In the genomic region with DNA sequence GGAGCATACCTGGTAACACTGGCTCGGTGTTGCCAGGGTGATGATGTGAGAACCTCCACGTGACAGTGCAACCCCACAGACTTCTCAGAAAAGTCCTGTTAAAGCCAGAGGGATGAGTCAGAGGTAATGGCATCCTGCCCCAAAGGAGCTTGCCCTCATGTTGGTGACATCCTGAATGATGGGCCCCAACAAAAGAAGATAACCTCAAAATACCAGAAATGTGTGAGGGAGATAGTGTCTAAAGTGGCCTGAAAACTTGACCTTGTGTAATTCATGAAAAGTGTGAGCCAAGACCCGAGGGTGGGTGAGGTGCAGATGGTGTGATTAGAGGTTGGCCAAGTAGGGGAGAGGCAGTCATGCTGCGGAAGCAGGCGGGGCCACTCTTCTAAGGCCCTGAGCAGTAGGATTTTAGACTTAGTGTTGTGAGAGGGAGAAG, we compare ENCODE assay signal across 14 mouse cellular contexts. TPM values are rescaled to one million over a fixed set of nuclear protein-coding genes. Genes with fewer than 3 reads are reported as not detected.
DNase-seq lines count a peak whose midpoint lies in the region; TF ChIP-seq lines count a peak whose summit lies in the region.
"Had no signal": no experiment of that assay in that cellular context is flagged by ENCODE, and none has a peak within 500 bp of the region (broad histone marks: within the 10 kb centered on the region; RNA-seq: fewer than 3 reads in every experiment).

No protein-coding gene starts in this region.

- H3K36me3 ChIP-seq in myocyte (ENCODE audit: control insufficient read depth, insufficient read depth), result no peaks in the 10 kb centered on the region

- no peak overlapping the region for H3K4me3 ChIP-seq in layer of hippocampus, adult 2 months
- H3K4me3 ChIP-seq in myocyte, result no peak overlapping the region

- no peak for TF ChIP-seq CTCF in layer of hippocampus, adult 2 months (conservative IDR thresholded peaks at IDR 0.05)

- no peaks in the 10 kb centered on the region for H3K79me2 ChIP-seq in myocyte (ENCODE audit: control insufficient read depth, insufficient read depth)

- intact Hi-C loops in left cerebral cortex, postnatal 10 days (cut with DNase I), result no loop called here

- peak; percentile 24 for DNase-seq in layer of hippocampus, adult 9-11 months
- DNase-seq in layer of hippocampus, adult 2 months (ENCODE audit: low spot score in 2 of 2), result no peak
- DNase-seq in adrenal gland, postnatal 10 days, result peak; percentile 56
- peak; percentile 46 for DNase-seq in heart, postnatal 4 days
- DNase-seq in left cerebral cortex, postnatal 10 days (ENCODE audit: extremely low spot score in 1 of 2, low spot score in 2 of 2), result no peak
- no peak for DNase-seq in right cerebral cortex, postnatal 14 days
- DNase-seq in ovary, postnatal 10 days (ENCODE audit: low spot score), result no peak
- DNase-seq: kidney, postnatal 14 days; thymus, adult 2 months had no signal

- TF ChIP-seq POLR2A in myocyte (IDR thresholded peaks at IDR 0.05; ENCODE audit: insufficient read length, low read depth), result no peak

- H3K4me2 ChIP-seq in myocyte (ENCODE audit: low read depth), result no peak overlapping the region

- no peak overlapping the region for H3K27ac ChIP-seq in layer of hippocampus, adult 2 months

- no peak overlapping the region for H3ac ChIP-seq in myocyte (ENCODE audit: control insufficient read depth, insufficient read length)

- peaks cover 18% of the 10 kb centered on the region for H3K27me3 ChIP-seq in myocyte (ENCODE audit: control insufficient read depth, insufficient read depth, insufficient read length)

TF ChIP-seq in myocyte, 11 proteins besides CTCF, POLR2A, EP300 and RAD21:
- no peak for TF ChIP-seq TCF3 (IDR thresholded peaks at IDR 0.05; ENCODE audit: insufficient read length, low read depth)
- peak; percentile 83 for TF ChIP-seq USF1 (IDR thresholded peaks at IDR 0.05; ENCODE audit: low read depth)

RNA-seq across cellular contexts. Expression of a gene that starts 6.8 kb away (rescaled TPM):
- total RNA-seq in layer of hippocampus, adult 2 months (2021), result not detected
- total RNA-seq in adrenal gland, postnatal 10 days (2021), result not detected
- not detected for total RNA-seq in heart, postnatal 4 days (2021)
- polyA plus RNA-seq in myocyte (2012; fragmentation: generic; extraction: Trizol), result not detected
- not detected for total RNA-seq in left cerebral cortex, postnatal 10 days (2021)
- total RNA-seq: ES-E14; liver, adult 2 months had no signal
- polyA plus RNA-seq: cerebellum, adult 2 months; forebrain, embryonic 11.5 days; liver, adult 2 months; thymus, adult 2 months had no signal

RNA-seq across cellular contexts. Expression of a gene that starts 16.2 kb away (rescaled TPM):
- total RNA-seq in layer of hippocampus, adult 2 months (2021), result not detected
- total RNA-seq in adrenal gland, postnatal 10 days (2021), result not detected
- total RNA-seq in heart, postnatal 4 days (2021), result not detected
- polyA plus RNA-seq in myocyte (2012; fragmentation: generic; extraction: Trizol), result not detected
- not detected for total RNA-seq in left cerebral cortex, postnatal 10 days (2021)
- total RNA-seq: ES-E14; liver, adult 2 months had no signal
- polyA plus RNA-seq: cerebellum, adult 2 months; forebrain, embryonic 11.5 days; liver, adult 2 months; thymus, adult 2 months had no signal

RNA-seq across cellular contexts. Expression of a gene that starts 24.9 kb away (rescaled TPM):
- total RNA-seq in layer of hippocampus, adult 2 months (2021), result 1 to 10 TPM; 1.4 to 1.5 TPM
- total RNA-seq in adrenal gland, postnatal 10 days (2021), result under 1 TPM; 0.15 to 0.36 TPM
- under 1 TPM in 1 of 2 experiments, not detected in 1; 0.23 TPM for total RNA-seq in heart, postnatal 4 days (2021)
- 3.4 TPM for polyA plus RNA-seq in myocyte (2012; fragmentation: generic; extraction: Trizol)
- 1 to 10 TPM; 1.0 to 1.3 TPM for total RNA-seq in left cerebral cortex, postnatal 10 days (2021)
- total RNA-seq: liver, adult 2 months had no signal
- polyA plus RNA-seq: liver, adult 2 months had no signal

RNA-seq across cellular contexts. Expression of a gene that starts 25.1 kb away (rescaled TPM):
- total RNA-seq in layer of hippocampus, adult 2 months (2021), result 10 to 100 TPM; 74.8 to 75.5 TPM
- total RNA-seq in adrenal gland, postnatal 10 days (2021), result 10 to 100 TPM in 1 of 2 experiments, 1 to 10 TPM in 1; 6.6 to 10.7 TPM
- total RNA-seq in heart, postnatal 4 days (2021), result 10 to 100 TPM; 15.4 to 17.9 TPM
- 1.7 TPM for polyA plus RNA-seq in myocyte (2012; fragmentation: generic; extraction: Trizol)
- total RNA-seq in left cerebral cortex, postnatal 10 days (2021), result 10 to 100 TPM; 57.8 to 60.1 TPM

RNA-seq across cellular contexts. Expression of a gene that starts 33.2 kb away (rescaled TPM):
- total RNA-seq in layer of hippocampus, adult 2 months (2021), result 1 to 10 TPM in 1 of 2 experiments, under 1 TPM in 1; 0.39 to 1.2 TPM
- total RNA-seq in adrenal gland, postnatal 10 days (2021), result 1 to 10 TPM; 5.5 to 6.0 TPM
- 1 to 10 TPM; 3.2 to 3.4 TPM for total RNA-seq in heart, postnatal 4 days (2021)
- 0.78 TPM for polyA plus RNA-seq in myocyte (2012; fragmentation: generic; extraction: Trizol)
- 1 to 10 TPM in 1 of 2 experiments, under 1 TPM in 1; 0.87 to 1.1 TPM for total RNA-seq in left cerebral cortex, postnatal 10 days (2021)
- polyA plus RNA-seq: forebrain, embryonic 11.5 days had no signal

Comparison
In these comparisons a context has a peak if more than half of its experiments do, and no peak if none do; other contexts are left out.
1. DNase-seq: peak in layer of hippocampus, adult 9-11 months (single experiment), adrenal gland, postnatal 10 days (single experiment) and heart, postnatal 4 days (single experiment); none in layer of hippocampus, adult 2 months (0 of 2), left cerebral cortex, postnatal 10 days (0 of 2), right cerebral cortex, postnatal 14 days (single experiment) and ovary, postnatal 10 days (single experiment).